Mouse (Mus musculus) stomach, embryonic 16.5 days (tissue): Measurements from ENCODE around the gene Hnrnph2. TPM values are rescaled to one million over a fixed set of nuclear protein-coding genes. Genes with fewer than 3 reads are reported as not detected.

Experiments used
- ATAC-seq: fragments of 200-750 bp; cut with Nextera tagmentation; 2 replicates; pipeline ENCODE4 v1.8.0; 2017; ENCODE audit warnings: moderate number of reproducible peaks, moderate TSS enrichment; ENCODE audit not compliant: insufficient read depth, low FRiP score
- H3K27ac ChIP-seq: fragments of 300-500 bp; sonication (generic); 2 replicates; pipeline ENCODE4 v1.5.1; 2014; ENCODE audit warnings: low read length
- H3K27me3 ChIP-seq: fragments of 300-500 bp; sonication (generic); 2 replicates; pipeline ENCODE4 v1.6.1; 2014; ENCODE audit warnings: low read length, control low read depth, mixed read lengths; ENCODE audit not compliant: control insufficient read depth, insufficient read depth
- H3K36me3 ChIP-seq: fragments of 300-500 bp; sonication (generic); 2 replicates; pipeline ENCODE4 v1.6.1; 2014; ENCODE audit warnings: low read length; ENCODE audit not compliant: control insufficient read depth, insufficient read depth
- H3K4me1 ChIP-seq: fragments of 300-500 bp; sonication (generic); 2 replicates; pipeline ENCODE4 v1.6.1; 2014; ENCODE audit warnings: low read length, control low read depth, mixed read lengths; ENCODE audit not compliant: control insufficient read depth, insufficient read depth
- H3K4me2 ChIP-seq: fragments of 300-500 bp; sonication (generic); 2 replicates; pipeline ENCODE4 v1.6.1; 2014; ENCODE audit warnings: low read depth, low read length, mixed read lengths
- H3K4me3 ChIP-seq: fragments of 300-500 bp; sonication (generic); replicated peaks from 2 replicates; pipeline ENCODE4 v1.5.1; 2014; ENCODE audit warnings: mild to moderate bottlenecking, low read length
- H3K9ac ChIP-seq: fragments of 300-500 bp; sonication (generic); 2 replicates; pipeline ENCODE4 v1.6.1; 2014; ENCODE audit warnings: low read length
- H3K9me3 ChIP-seq: fragments of 300-500 bp; sonication (generic); replicated peaks from 2 replicates; pipeline ENCODE4 v1.6.1; 2016; ENCODE audit warnings: low read length, control low read depth; ENCODE audit not compliant: control insufficient read depth
- WGBS: fragments of 180-500 bp; shearing (Covaris S2); extraction: QIAGEN DNeasy Blood & Tissue Kit; methylation state at CpG from one replicate; pipeline ENCODE4 v1.1.7; 2014; 5-methylcytosine and 5-hydroxymethylcytosine counted together
- polyA plus RNA-seq: library from polyadenylated mRNA; unstranded; fragments of >200 nt; fragmentation: Nextera tagmentation; extraction: Ambion mirVana; gene quantifications from 2 replicates; pipeline ENCODE4 v1.2.1, GENCODE M21; 2015

Gene Hnrnph2
- polyA plus RNA-seq, 1 experiment from 2014 or later: 138 TPM

DNA sequence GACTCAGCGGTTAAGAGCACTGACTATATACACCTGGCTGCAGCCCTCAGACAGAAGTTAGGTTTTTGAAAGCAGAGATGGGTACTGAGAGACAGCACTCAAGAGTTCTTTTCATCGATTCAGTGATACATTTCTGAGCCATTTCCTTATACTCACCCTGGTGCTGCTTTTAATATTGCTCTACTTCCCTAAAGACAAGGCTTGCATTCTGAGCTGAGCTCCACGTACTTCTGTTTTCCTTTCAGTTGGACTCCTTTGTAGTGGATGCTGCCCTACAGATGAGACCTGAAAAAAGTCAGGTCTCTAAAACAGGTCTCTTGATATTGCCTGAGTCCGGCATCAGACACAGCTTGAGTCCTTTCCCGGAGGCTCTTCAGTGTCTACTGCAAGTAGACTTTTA, 31.7 kb downstream of the Hnrnph2 start:
- Histone ChIP-seq H3K4me2 (no peak overlapping the region), H3K4me1 (no peaks in the 10 kb centered on the region), H3K36me3 (no peaks in the 10 kb centered on the region), H3K9ac (no peak overlapping the region), H3K9me3 (no peaks in the 10 kb centered on the region), H3K27ac (no peak overlapping the region), H3K27me3 (no peaks in the 10 kb centered on the region), H3K4me3 (no peak overlapping the region)
- no peak for ATAC-seq
- WGBS: 87% methylated on average over 5 of the region's 5 CpGs

DNA sequence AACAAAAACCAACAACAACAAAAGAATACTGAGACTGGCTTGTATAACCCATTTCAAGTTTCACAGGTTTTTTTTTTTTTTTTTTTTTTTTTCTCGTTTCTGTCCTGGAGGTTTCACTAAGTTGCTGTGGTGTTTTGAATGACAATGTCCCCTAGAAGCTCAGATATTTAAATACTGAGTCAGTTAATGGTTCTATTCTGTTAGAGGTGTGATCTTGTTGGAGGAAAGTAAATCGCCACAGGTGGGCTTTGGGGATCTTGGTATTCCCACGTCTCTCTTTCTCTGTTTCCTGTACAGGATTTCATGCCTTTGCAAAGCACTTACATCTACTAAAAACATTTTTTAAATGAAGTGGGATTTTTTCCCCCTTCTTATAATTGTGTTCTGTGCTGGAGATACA, 34.1 kb downstream of the Hnrnph2 start:
- 46% methylated on average over 3 of the region's 3 CpGs for WGBS

DNA sequence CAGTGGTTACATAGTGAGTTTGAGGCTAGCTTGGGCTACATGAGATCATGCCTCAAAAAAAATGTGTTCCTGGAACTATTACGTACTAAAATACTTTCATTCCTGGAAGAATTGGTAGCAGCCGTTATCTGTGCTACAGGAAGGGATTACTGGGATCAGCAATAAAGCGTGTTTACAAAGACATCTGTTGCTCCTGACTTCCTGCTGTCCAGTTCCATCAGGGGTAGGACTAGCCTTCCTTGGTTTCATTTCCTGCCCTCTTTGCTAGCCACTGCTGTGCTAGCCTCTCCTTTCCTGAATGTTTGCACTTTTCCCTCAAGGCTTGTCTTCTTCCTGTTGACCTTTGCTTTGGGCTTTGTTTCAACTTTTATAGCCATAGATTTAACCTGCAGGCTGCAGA, 34.9 kb downstream of the Hnrnph2 start:
- WGBS: 50% methylated on average over 3 of the region's 3 CpGs

More for the DNA sequence above, 34.1 kb downstream of the Hnrnph2 start:
- Histone ChIP-seq H3K27me3 (no peaks in the 10 kb centered on the region), H3K9me3 (no peaks in the 10 kb centered on the region), H3K27ac (no peak overlapping the region), H3K4me2 (no peak overlapping the region), H3K36me3 (no peaks in the 10 kb centered on the region), H3K9ac (no peak overlapping the region), H3K4me1 (no peaks in the 10 kb centered on the region), H3K4me3 (no peak overlapping the region)
- no peak for ATAC-seq

DNA sequence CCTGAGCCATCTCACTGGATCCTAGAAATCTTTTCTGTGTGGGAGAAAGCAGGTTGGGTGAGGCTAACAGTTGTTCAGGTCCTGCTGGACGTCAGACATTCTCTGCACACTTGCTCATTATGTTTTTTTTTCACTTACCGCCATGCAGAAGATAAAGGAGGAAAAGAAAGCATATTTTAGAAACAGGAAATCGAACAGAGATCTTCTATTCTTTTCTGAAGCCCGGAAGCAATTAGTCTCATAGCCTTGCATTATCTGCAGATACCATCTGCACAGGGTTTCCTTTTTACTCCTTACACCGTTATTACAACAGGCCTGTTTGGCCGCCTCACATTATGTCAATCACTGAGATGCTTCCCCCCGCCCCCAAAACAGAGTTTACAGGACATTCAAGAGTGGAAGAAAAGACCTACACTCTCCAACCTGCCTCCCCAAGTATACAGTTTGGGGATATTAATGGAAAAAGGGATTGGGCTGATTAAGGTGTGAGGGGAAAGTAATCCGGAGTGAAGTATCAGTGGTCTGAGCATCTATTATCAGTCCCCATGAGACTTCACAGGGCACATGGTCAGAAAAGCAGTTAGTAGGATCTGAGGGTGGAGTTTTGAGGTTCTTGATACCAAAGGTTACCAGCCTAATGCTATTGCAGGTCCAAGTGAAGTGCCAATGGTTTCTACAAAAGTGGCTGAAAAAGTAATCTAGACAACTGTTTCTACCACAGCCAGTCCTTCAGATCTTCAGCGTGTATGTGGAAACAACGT, 40.2 kb downstream of the Hnrnph2 start:
- no peaks in the 10 kb centered on the region for H3K9me3 ChIP-seq
- no peaks in the 10 kb centered on the region for H3K27me3 ChIP-seq
- H3K4me2 ChIP-seq: no peak overlapping the region
- H3K4me3 ChIP-seq: no peak overlapping the region
- H3K36me3 ChIP-seq: no peaks in the 10 kb centered on the region
- H3K4me1 ChIP-seq: no peaks in the 10 kb centered on the region
- 60% methylated on average over 10 of the region's 10 CpGs for WGBS
- H3K9ac ChIP-seq: no peak overlapping the region
- no peak overlapping the region for H3K27ac ChIP-seq
- no peak for ATAC-seq

More for the DNA sequence above, 34.9 kb downstream of the Hnrnph2 start:
- no peaks in the 10 kb centered on the region for H3K36me3 ChIP-seq
- no peaks in the 10 kb centered on the region for H3K9me3 ChIP-seq
- ATAC-seq: no peak
- no peak overlapping the region for H3K27ac ChIP-seq
- no peak overlapping the region for H3K4me2 ChIP-seq
- no peaks in the 10 kb centered on the region for H3K27me3 ChIP-seq
- no peak overlapping the region for H3K4me3 ChIP-seq
- no peaks in the 10 kb centered on the region for H3K4me1 ChIP-seq
- no peak overlapping the region for H3K9ac ChIP-seq

DNA sequence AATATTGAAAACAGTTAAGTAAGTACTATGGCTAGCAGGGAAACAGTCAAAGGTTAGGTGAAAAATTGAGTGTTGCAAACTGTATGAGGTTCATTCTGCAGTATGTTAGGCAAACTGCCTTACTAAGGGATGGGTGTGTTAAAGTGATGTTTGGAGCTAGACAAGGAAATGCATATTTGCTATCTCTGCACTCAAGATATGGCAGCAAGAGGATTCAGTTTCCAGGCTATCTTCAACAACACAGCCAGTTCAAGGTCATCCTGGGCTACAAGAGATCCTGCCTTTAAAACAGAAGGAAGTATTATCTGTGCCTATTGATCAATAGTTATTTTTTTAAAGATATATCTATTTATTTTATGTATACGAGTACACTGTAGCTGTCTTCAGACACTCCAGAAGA, 45.4 kb downstream of the Hnrnph2 start:
- Histone ChIP-seq H3K9me3 (no peaks in the 10 kb centered on the region), H3K4me2 (no peak overlapping the region), H3K27me3 (no peaks in the 10 kb centered on the region), H3K4me1 (no peaks in the 10 kb centered on the region), H3K9ac (no peak overlapping the region), H3K27ac (no peak overlapping the region), H3K4me3 (no peak overlapping the region), H3K36me3 (no peaks in the 10 kb centered on the region)
- ATAC-seq: no peak
- WGBS: 88% methylated on average over 1 of the region's 1 CpGs

DNA sequence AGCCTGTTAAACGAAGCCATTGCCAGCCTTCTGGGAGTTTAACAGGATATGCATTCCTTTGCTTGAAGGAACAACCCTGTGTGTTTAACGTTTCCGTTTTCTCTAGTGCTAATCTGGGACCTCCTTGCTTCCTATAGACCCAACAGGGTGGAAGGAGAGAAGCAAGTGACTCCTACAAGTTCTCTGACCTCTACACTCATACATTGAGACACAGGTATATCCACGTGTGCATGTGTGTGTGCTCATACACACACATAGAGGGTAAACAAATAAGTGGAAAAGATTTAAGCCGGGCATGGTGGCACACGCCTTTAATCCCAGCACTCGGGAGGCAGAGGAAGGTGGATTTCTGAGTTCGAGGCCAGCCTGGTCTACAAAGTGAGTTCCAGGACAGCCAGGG, 46.4 kb downstream of the Hnrnph2 start:
- H3K27me3 ChIP-seq: no peaks in the 10 kb centered on the region
- no peak overlapping the region for H3K27ac ChIP-seq
- no peaks in the 10 kb centered on the region for H3K9me3 ChIP-seq
- H3K4me2 ChIP-seq: no peak overlapping the region
- no peaks in the 10 kb centered on the region for H3K36me3 ChIP-seq
- ATAC-seq: no peak
- H3K4me3 ChIP-seq: no peak overlapping the region
- no peak overlapping the region for H3K9ac ChIP-seq
- 52% methylated on average over 8 of the region's 8 CpGs for WGBS
- no peaks in the 10 kb centered on the region for H3K4me1 ChIP-seq

DNA sequence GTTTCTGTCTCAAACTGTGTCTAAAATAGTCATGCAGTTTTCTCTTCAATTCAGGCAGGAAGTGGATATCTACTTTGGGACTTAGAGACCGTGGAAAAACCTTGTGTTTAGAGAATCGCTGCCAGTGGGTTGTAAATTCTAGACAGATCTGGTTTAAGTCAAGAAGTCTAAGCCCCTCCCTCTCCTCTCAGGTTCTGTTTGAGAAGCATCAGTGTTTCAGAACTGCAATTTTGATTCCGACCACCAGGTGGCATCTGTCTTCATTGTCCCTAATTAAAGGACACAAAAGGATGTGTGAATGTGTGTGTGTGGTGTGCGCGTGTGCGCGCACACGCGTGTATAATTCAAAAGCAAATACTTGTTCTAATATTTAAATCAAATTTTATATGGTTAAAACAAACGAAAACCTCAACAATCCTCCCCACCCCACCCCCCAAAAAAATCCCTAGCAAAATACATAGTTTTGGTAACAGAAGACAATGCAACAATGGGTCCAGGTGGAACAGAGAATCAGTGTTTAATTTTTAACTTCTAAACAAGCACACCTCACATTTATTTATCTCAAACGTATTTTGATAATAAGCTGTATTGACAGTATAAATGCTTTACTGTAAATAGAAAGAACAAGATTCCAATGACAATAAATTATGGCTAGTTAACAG, 47.2 kb downstream of the Hnrnph2 start:
- no peak overlapping the region for H3K4me2 ChIP-seq
- H3K4me1 ChIP-seq: no peaks in the 10 kb centered on the region
- 15% methylated on average over 11 of the region's 11 CpGs for WGBS

DNA sequence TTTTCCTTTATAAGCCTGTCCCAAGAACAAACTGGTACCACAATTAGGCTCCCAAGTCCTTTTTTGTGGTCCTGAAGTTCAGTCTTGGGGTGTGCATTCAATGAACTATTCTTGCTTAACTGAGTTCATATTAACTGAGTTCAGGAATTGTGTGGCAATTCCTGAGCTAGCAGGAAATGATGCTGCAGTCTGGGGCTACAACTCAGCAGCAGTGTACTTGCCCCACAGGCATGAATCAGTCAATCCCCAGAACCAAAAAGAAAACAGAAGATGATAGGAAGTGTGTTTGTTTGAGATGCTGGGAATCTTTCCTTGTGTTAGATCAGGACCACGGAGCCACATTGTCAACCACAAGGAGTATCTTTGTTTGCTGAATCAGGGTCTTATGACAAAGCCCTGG, 51.1 kb downstream of the Hnrnph2 start:
- Histone ChIP-seq H3K36me3 (no peaks in the 10 kb centered on the region), H3K9me3 (no peaks in the 10 kb centered on the region), H3K27ac (no peak overlapping the region), H3K27me3 (no peaks in the 10 kb centered on the region), H3K4me2 (no peak overlapping the region), H3K4me3 (no peak overlapping the region), H3K9ac (no peak overlapping the region), H3K4me1 (no peaks in the 10 kb centered on the region)
- WGBS: 55% methylated on average over 1 of the region's 1 CpGs
- ATAC-seq: no peak

More for the DNA sequence above, 47.2 kb downstream of the Hnrnph2 start:
- Histone ChIP-seq H3K36me3 (no peaks in the 10 kb centered on the region), H3K4me3 (no peak overlapping the region), H3K27ac (no peak overlapping the region), H3K9ac (no peak overlapping the region), H3K9me3 (no peaks in the 10 kb centered on the region), H3K27me3 (no peaks in the 10 kb centered on the region)
- ATAC-seq: peak; percentile 73; the same call in 1 of the 2 replicates
